In the genomic region with DNA sequence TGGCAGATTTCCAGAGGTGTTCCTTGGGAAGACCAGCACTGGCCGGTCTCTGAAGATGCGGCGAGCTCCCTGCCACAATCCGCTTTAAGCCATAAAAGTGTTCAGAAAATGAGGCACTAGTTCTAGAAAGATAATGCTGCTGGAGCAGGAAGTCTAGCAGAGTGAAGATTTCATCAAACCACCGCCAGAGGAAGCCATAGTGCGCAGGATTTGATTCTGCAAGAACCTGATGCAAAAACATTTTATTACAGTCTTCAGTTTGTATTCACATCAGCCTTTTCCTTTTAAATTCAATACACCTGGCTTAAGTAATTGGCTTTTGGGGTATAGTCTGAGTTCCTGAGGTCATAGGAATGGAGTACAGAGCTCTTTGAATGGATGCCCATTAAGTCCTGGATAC, we compare ENCODE assay signal across 10 mouse cellular contexts. TPM values are rescaled to one million over a fixed set of nuclear protein-coding genes. Genes with fewer than 3 reads are reported as not detected.
DNase-seq lines count a peak whose midpoint lies in the region; ATAC-seq and TF ChIP-seq lines count a peak whose summit lies in the region.
"Had no signal": no experiment of that assay in that cellular context is flagged by ENCODE, and none has a peak within 500 bp of the region (broad histone marks: within the 10 kb centered on the region; RNA-seq: fewer than 3 reads in every experiment).

No protein-coding gene starts in this region.

- no peak for TF ChIP-seq POLR2A in myocyte (IDR thresholded peaks at IDR 0.05; ENCODE audit: insufficient read length, low read depth)

- 71% methylated on average over 6 of the region's 6 CpGs for WGBS in heart, embryonic 11.5 days (ENCODE audit: insufficient replicate concordance)

- H3K27me3 ChIP-seq in heart, embryonic 11.5 days (ENCODE audit: control insufficient read depth, insufficient read depth, low read length), result no peaks in the 10 kb centered on the region
- no peaks in the 10 kb centered on the region for H3K27me3 ChIP-seq in myocyte (ENCODE audit: control insufficient read depth, insufficient read depth, insufficient read length)
- H3K27me3 ChIP-seq: Patski had no signal

- peak overlapping the region; percentile 29; the same call in 1 of the 2 replicates for H3K27ac ChIP-seq in heart, embryonic 11.5 days (ENCODE audit: low read depth, low read length)

- H3K4me1 ChIP-seq in heart, embryonic 11.5 days (ENCODE audit: control insufficient read depth, insufficient read depth, low read length), result peaks cover 14% of the 10 kb centered on the region; the same call in 1 of the 2 replicates

- peak overlapping the region; percentile 79 for H3K4me3 ChIP-seq in heart, embryonic 11.5 days (ENCODE audit: low read depth, low read length)
- peak overlapping the region; percentile 72 for H3K4me3 ChIP-seq in myocyte

- H3K79me2 ChIP-seq in myocyte (ENCODE audit: control insufficient read depth, insufficient read depth), result peaks cover 15% of the 10 kb centered on the region

- no peaks in the 10 kb centered on the region for H3K9me3 ChIP-seq in heart, embryonic 11.5 days (replicated peaks; ENCODE audit: control insufficient read depth, low read length)

- H3K36me3 ChIP-seq in heart, embryonic 11.5 days (ENCODE audit: control insufficient read depth, insufficient read depth, low read length), result peaks cover 6% of the 10 kb centered on the region; the same call in 1 of the 2 replicates
- peaks cover 22% of the 10 kb centered on the region for H3K36me3 ChIP-seq in myocyte (ENCODE audit: control insufficient read depth, insufficient read depth)

- peak overlapping the region; percentile 34 for H3ac ChIP-seq in myocyte (ENCODE audit: control insufficient read depth, insufficient read length)

- ATAC-seq in heart, embryonic 11.5 days (replicated peaks; ENCODE audit: insufficient number of reproducible peaks, low FRiP score, low TSS enrichment), result no peak

- H3K9ac ChIP-seq in heart, embryonic 11.5 days (ENCODE audit: low read depth, low read length), result no peak overlapping the region

- no peak for DNase-seq in heart, postnatal 4 days
- peak; percentile 34 for DNase-seq in c-Kit-positive CD71-positive TER-119-positive erythroid progenitor cells, embryonic 14.5 days (ENCODE audit: low spot score)
- DNase-seq in induced T-regulatory cell, adult 2 months (ENCODE audit: low read depth), result peak; percentile 55
- no peak for DNase-seq in ovary, adult 18-20 months (ENCODE audit: low spot score)
- no peak for DNase-seq in natural killer cell, adult 2 months (ENCODE audit: low spot score in 2 of 2)
- DNase-seq in cerebellum, adult 18-20 months, result no peak

- H3K4me2 ChIP-seq in heart, embryonic 11.5 days, result peak overlapping the region; percentile 85
- H3K4me2 ChIP-seq in myocyte (ENCODE audit: low read depth), result peak overlapping the region; percentile 92

TF ChIP-seq in myocyte, 11 proteins besides CTCF, POLR2A, EP300 and RAD21:
- TF ChIP-seq CEBPB (IDR thresholded peaks at IDR 0.05; ENCODE audit: insufficient read depth, poor library complexity, severe bottlenecking) (no peak), SRF (IDR thresholded peaks at IDR 0.05; ENCODE audit: control insufficient read depth, insufficient read length, low read depth) (no peak), MAX (IDR thresholded peaks at IDR 0.05; ENCODE audit: low read depth) (no peak), MYOG (IDR thresholded peaks at IDR 0.05; ENCODE audit: control insufficient read depth in 1 of 3, insufficient read depth in 1 of 3, insufficient read length in 2 of 3, low read depth in 2 of 3) (no peak), POLR2AphosphoS2 (IDR thresholded peaks at IDR 0.05; ENCODE audit: insufficient read length, low read depth) (no peak), REST (IDR thresholded peaks at IDR 0.05; ENCODE audit: insufficient read depth, insufficient read length) (no peak), TCF3 (IDR thresholded peaks at IDR 0.05; ENCODE audit: insufficient read length, low read depth) (no peak), USF1 (IDR thresholded peaks at IDR 0.05; ENCODE audit: low read depth) (no peak), E2F4 (IDR thresholded peaks at IDR 0.05; ENCODE audit: insufficient read depth) (no peak), MYOD1 (IDR thresholded peaks at IDR 0.05; ENCODE audit: control insufficient read depth in 1 of 3, insufficient read length in 2 of 3, low read depth in 2 of 3) (no peak), TCF12 (IDR thresholded peaks at IDR 0.05; ENCODE audit: insufficient read depth, poor library complexity, severe bottlenecking) (no peak)

RNA-seq across cellular contexts. Expression of a gene that starts 1.0 kb away (rescaled TPM):
- polyA plus RNA-seq in heart, embryonic 11.5 days (2014; fragmentation: Nextera tagmentation; extraction: Ambion mirVana), result 51.5 and 66.1 TPM in 2 replicates
- total RNA-seq in heart, postnatal 4 days (2021), result 10 to 100 TPM; 76.7 to 83.4 TPM
- polyA plus RNA-seq in myocyte (2012; fragmentation: generic; extraction: Trizol), result 64.7 TPM

RNA-seq across cellular contexts. Expression of a gene that starts 4.6 kb away (rescaled TPM):
- polyA plus RNA-seq in heart, embryonic 11.5 days (2014; fragmentation: Nextera tagmentation; extraction: Ambion mirVana), result 9.6 and 9.7 TPM in 2 replicates
- 10 to 100 TPM in 1 of 2 experiments, 1 to 10 TPM in 1; 7.1 to 10.0 TPM for total RNA-seq in heart, postnatal 4 days (2021)
- polyA plus RNA-seq in myocyte (2012; fragmentation: generic; extraction: Trizol), result 8.7 TPM

RNA-seq across cellular contexts. Expression of a gene that starts 11.3 kb away (rescaled TPM):
- polyA plus RNA-seq in heart, embryonic 11.5 days (2014; fragmentation: Nextera tagmentation; extraction: Ambion mirVana), result 3.1 and 3.9 TPM in 2 replicates
- total RNA-seq in heart, postnatal 4 days (2021), result under 1 TPM; 0.14 to 0.20 TPM
- 0.01 TPM for polyA plus RNA-seq in myocyte (2012; fragmentation: generic; extraction: Trizol)
- polyA plus RNA-seq: large intestine, adult 2 months; Patski had no signal

Comparison
In these comparisons a context has a peak if more than half of its experiments do, and no peak if none do; other contexts are left out.
1. DNase-seq: peak in c-Kit-positive CD71-positive TER-119-positive erythroid progenitor cells, embryonic 14.5 days (single experiment) and induced T-regulatory cell, adult 2 months (single experiment); none in heart, postnatal 4 days (single experiment), ovary, adult 18-20 months (single experiment), natural killer cell, adult 2 months (0 of 2) and cerebellum, adult 18-20 months (0 of 2).